Mouse (Mus musculus): ENCODE results near the gene Tfcp2. TPM values are rescaled to one million over a fixed set of nuclear protein-coding genes. Genes with fewer than 3 reads are reported as not detected.

Tfcp2 gene
- 3.1 and 3.6 TPM in 2 replicates for polyA plus RNA-seq (2012; ENCODE audit: low replicate concordance)

GRCm38 (mm10) chr15:100551326-100552307 lies at the start of gene Tfcp2:
TSS of gene Tfcp2 (minus strand) at chr15:100552008.

GRCm38 (mm10) chr15:100599276-100600046 lies 47.7 kb upstream of the Tfcp2 start, which contains the start of gene Pou6f1:
TSS of gene Pou6f1 (minus strand) at chr15:100599984.

GRCm38 (mm10) chr15:100495102-100495501 lies 56.7 kb downstream of the Tfcp2 start, which contains the start of gene Csrnp2:
TSS of gene Csrnp2 (minus strand) at chr15:100495488.

GRCm38 (mm10) chr15:100468295-100469188 lies 83.3 kb downstream of the Tfcp2 start, which contains the start of gene Letmd1:
TSS of gene Letmd1 (plus strand) at chr15:100469023.

Other genes with a start within 250 kb of the Tfcp2 start
- 31.8 and 54.7 TPM in 2 replicates for gene Mettl7a1, start 247.9 kb downstream of the Tfcp2 start, polyA plus RNA-seq (2012; ENCODE audit: low replicate concordance)
- not detected in 2 replicates for gene Mettl7a3, start 217.1 kb downstream of the Tfcp2 start, polyA plus RNA-seq (2012; ENCODE audit: low replicate concordance)
- gene Methig1, start 198.9 kb downstream of the Tfcp2 start, polyA plus RNA-seq (2012; ENCODE audit: low replicate concordance), result not detected in 2 replicates
- not detected in 2 replicates for gene Mettl7a2, start 198.8 kb downstream of the Tfcp2 start, polyA plus RNA-seq (2012; ENCODE audit: low replicate concordance)
- gene Higd1c, start 187.5 kb downstream of the Tfcp2 start, polyA plus RNA-seq (2012; ENCODE audit: low replicate concordance), result not detected in 2 replicates
- 0.05 TPM in 1 of 2 replicates, not detected in the other for gene Gm5475, start 129.9 kb downstream of the Tfcp2 start, polyA plus RNA-seq (2012; ENCODE audit: low replicate concordance)
- gene Slc11a2, start 126.9 kb downstream of the Tfcp2 start, polyA plus RNA-seq (2012; ENCODE audit: low replicate concordance), result 2.2 and 3.5 TPM in 2 replicates
- 13.1 and 38.6 TPM in 2 replicates for gene Letmd1, start 83.0 kb downstream of the Tfcp2 start, polyA plus RNA-seq (2012; ENCODE audit: low replicate concordance)
- 1.7 and 2.5 TPM in 2 replicates for gene Csrnp2, start 56.5 kb downstream of the Tfcp2 start, polyA plus RNA-seq (2012; ENCODE audit: low replicate concordance)
- gene Pou6f1, start 48.0 kb upstream of the Tfcp2 start, polyA plus RNA-seq (2012; ENCODE audit: low replicate concordance), result 86.9 and 151 TPM in 2 replicates
- gene Dazap2, start 63.3 kb upstream of the Tfcp2 start, polyA plus RNA-seq (2012; ENCODE audit: low replicate concordance), result 74.0 and 97.2 TPM in 2 replicates
- 75.2 and 110 TPM in 2 replicates for gene Smagp, start 84.9 kb upstream of the Tfcp2 start, polyA plus RNA-seq (2012; ENCODE audit: low replicate concordance)
- 262 and 665 TPM in 2 replicates for gene Bin2, start 117.5 kb upstream of the Tfcp2 start, polyA plus RNA-seq (2012; ENCODE audit: low replicate concordance)
- 2.7 and 9.4 TPM in 2 replicates for gene Cela1, start 135.9 kb upstream of the Tfcp2 start, polyA plus RNA-seq (2012; ENCODE audit: low replicate concordance)
- gene Galnt6, start 177.4 kb upstream of the Tfcp2 start, polyA plus RNA-seq (2012; ENCODE audit: low replicate concordance), result 19.7 and 28.3 TPM in 2 replicates
- 7.2 and 7.6 TPM in 2 replicates for gene Slc4a8, start 209.7 kb upstream of the Tfcp2 start, polyA plus RNA-seq (2012; ENCODE audit: low replicate concordance)

All from hematopoietic multipotent progenitor cell, adult 10-12 weeks (in vitro differentiated cells).